Mouse (Mus musculus) neural tube, embryonic 10.5 days (tissue): Measurements from ENCODE around the gene Camk2n1.

Experiments used
- DNase-seq: peaks from one replicate; pipeline ENCODE4 v3.0.0-alpha.2; 2017; ENCODE audit warnings: low spot score; ENCODE audit errors: extremely low spot score

Camk2n1 gene

DNA sequence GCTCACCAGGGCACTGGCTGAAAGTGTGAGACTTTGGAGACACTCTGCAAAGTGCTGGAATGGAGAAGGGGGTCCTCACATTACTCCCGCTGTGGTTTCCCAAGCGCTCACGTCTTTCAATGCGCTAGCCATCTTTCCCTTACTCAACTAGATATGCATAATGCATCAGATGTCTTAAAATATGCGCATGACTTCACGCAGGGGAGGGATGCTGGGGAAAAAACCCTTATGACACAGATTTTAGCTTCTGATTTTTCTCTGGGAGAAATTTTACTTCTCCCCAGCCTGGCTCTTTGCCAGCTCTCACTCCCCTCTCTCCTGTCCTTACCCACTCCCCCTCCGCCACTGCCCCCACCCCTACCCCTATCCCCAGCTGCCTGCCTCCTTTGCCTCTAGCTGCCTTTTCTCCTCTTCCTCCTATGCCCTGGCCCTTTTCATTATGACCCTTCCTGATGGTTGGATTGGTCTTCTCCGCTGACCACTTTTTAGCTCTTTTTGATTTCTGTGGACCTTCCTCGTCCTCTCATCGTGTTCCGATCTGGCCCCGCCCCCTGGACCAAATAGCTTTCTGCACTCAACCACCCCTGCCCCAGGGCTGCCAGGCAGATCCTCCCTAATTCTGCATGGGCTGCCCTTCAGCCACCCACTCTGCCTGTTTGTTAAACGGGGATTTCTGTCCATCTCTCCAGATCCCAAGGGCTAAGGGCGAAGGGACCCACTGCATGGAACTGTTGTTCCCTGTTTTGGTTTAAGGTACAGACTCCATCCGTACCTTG lies 6.1 kb upstream of the Camk2n1 start:
- DNase-seq: no peak

DNA sequence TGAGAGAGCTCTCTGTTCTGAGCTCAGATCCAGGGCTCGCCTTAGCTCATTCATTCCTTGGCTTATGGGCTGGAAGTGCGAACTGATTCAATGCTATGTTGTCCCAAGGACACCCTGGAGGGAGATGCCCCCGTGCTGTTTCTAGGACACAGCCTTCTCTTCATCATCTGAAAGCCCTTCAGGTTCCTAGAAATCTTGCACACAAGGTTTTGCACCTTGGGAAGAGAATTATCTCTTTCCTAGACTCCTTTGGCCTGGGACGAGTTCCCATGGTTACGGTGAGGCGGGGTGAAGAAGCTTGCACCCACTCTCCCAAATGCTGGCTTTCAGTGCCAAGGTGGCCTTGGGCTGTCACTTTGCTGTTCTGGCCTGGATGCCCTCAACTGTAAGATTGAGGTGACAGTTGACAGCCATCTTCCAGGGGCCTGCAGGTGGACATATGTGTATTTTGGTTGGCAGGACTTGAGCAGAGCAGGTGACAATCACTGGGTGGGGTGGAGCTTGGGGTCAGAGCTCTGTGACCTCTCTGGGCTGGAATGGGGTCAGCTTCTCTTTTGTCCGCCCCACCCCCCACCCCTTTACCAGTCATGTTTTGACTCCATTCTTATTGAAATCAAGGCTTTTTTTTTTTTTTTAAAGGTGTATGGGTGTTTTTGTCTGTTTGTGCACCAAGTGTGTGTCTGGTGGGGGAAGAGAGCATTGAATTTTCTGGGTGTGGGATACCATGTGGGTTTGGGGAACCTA lies 5.1 kb upstream of the Camk2n1 start:
- no peak for DNase-seq

DNA sequence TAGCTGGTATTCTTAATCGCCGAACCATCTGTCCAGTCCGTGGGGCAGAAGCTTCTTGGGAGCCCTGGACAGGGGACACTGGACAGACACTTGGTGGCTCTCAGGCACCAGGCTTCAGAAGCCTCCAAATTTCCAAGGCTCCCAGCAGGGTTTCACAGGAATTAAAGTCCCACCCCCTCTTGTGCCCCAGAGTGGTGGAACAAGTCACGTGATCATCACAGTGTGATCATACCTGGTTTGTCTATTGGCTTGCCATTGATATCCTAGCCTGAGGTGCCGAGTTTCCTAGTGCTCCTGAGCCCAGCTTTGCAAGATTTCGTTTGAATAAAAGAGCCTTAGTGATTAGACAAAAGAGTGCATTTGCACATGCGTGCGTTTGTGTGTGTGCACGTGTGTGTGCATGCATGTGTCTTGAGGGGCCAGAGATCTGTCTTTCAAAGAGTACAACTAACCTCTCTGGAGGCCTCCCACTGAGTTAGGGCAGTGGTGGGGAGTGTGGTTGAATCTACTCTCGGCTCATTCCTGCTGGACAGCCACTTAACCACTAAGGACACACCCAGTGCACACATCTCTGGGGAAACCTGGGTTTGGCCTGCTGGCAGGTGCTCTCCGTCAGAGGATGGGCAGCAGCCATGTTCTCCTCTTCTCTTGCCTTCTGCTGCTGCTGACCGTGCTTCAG lies 4.3 kb upstream of the Camk2n1 start:
- no peak for DNase-seq

DNA sequence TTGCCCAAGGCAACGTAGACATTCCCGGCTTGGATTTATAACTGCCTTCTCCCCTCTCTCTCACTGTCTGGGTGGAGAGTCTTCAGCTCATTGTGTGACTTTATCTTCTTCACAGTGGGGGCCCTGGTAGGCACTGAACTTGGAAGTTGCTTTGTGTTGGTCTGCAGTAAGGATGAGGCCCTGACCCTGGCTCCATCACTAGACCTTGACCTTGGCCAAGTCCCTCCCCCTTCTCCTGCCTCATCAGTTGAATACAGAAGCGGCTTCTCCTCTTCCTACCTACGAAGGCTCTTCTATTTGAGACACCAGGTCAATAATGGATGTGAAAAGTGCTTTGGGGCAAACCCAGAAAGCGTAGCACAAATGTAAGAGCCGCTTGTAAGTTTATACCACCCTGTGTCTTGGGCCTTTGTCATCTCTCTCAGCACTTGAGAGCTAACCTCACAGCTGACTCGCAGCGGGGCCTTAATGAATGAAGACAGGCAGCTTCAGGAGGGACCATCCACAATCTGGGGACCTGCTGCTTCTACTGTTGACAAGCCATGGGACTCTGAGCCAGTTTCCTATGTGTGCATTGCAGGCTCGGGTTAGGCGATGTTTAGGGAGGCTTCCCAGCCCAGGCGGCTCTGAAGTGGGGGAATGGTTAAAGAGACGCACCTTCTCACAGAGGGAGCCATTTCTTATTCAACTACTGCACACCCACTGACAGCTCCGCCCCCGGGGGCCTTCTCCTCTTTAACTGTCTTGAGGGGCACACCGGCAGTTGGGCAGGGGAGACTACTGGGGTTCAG lies 1.6 kb upstream of the Camk2n1 start:
- no peak for DNase-seq

DNA sequence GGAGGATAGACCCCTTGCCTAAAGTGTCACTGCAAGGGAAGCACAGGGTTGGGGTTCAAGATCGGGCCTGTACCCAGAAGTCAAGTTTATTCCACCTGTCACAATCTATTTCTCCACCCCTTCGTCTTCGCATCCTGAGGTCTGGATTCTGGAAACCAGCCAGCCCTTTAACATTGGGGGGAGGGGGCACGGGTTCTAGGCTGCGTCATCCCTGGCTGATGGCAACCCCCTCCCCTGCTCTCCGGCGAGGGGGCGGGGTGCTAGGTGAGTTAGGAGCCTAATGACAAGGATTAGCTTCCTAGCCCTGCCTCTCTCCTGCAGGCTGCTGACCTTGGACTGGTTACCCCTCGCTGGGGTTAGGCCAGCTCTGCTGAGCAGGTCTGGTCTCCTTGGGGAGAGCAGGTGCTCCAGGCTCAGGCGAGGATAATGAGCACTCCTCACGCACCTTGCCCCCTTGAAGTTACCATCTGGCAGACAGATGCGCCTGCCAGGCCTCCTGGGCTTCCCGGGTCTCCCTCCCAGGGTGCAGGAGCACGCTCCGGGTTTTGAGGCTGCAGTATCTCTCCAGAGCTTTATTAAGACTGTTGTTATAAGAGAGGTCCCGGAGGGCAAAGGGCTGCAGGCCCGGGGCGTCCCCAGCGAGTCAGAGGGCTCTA lies 889 bp upstream of the Camk2n1 start:
- DNase-seq: peak; percentile 65

DNA sequence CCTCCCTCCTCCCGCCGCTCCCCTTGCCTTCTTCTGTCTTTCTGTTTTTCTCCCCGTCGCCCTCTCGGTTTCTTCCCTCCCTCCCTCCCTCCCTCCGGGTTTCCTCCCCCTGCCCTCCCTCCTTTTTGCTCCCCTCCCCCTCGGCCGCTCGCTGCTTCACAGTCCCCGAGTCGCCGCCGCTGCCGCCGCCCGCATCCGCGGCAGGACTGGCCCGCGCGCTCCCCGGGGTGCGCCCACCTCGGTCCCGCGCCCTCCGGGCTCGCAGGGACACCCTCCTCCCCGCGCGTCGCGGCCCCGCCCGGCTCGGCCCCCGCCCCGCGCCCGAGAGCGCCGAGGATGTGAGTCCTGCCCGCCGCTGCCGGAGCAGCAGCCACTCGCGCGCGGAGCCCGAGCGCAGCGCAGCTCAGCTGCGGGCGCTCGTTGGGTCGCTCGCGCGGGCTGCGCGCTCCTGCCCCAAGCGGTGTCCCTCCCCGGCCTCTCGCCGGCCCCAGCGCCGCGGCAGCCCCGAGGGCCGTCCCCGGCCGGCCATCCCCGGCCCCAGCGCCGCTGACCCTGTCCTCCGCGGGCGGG lies 542 bp downstream of the Camk2n1 start:
- DNase-seq: no peak

DNA sequence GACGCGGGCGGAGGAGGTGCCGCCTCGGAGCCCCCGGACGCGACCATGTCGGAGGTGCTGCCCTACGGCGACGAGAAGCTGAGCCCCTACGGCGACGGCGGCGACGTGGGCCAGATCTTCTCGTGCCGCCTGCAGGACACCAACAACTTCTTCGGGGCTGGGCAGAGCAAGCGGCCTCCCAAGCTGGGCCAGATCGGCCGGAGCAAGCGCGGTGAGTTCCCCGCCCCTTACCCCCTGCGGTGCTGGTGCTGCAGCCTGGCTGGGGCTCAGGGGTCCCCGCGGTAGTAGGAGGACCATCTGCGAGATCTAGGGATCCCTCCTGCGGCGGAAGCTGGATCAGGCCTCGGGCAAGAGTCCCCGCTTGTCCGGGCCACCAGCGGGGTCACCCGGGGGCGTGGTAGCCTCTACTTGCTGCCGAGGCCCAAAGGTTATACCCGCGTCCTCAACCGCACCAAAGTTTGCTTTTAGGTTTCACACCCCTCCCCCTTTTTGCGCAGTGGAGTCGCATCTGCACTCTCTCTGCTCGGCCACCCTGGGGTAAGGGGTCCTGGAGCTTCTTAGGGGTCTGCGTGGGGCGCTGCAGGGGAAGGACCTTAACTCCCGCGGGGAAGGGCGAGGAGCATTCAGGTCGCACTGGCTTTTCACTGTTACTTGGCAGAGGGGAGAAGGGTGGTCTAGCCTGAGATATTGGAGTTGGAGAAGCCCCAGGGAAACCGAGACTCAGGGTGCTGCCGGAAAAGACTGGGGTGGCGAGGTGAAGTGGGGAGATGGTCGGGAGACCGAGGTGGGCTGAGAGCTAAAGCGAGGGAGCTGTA lies 1.2 kb downstream of the Camk2n1 start:
- DNase-seq: peak; percentile 74

DNA sequence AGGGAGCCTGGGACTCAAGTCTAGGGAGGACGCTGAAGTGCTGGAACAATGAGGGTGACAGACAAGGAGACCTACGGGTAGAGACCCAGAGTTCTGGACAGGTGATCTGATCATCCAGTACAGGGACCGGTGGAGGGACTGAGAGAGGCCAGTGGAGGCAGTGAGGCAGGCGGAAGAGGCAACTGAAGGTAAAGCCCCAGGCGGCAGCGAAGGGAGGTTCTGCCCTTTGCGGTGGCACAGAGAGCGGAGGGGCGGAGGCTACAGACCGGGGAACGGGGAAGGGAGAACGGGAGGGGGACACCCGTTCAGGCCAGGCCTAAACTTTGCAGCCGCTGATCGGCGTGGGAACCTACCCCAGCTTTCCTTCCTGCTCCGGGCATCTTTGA lies 1.8 kb downstream of the Camk2n1 start:
- DNase-seq: peak; percentile 52

DNA sequence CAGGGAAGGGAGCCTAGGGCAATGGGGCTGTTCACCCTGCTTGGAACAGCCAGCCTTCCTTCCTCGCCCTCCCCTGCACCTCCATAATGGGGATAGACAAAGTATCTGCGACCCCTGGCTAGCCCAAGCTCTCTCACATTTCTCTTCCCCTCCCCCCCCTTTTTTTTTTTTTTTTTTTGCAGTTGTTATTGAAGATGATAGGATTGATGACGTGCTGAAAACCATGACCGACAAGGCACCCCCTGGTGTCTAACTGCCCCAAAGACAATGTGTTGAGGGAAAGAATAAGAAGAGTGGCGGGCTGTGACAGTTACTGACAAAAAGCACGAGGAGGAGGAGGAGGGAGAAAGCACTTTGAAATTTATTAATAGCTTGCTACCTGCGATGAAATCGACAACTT lies 2.4 kb downstream of the Camk2n1 start:
- DNase-seq: no peak

DNA sequence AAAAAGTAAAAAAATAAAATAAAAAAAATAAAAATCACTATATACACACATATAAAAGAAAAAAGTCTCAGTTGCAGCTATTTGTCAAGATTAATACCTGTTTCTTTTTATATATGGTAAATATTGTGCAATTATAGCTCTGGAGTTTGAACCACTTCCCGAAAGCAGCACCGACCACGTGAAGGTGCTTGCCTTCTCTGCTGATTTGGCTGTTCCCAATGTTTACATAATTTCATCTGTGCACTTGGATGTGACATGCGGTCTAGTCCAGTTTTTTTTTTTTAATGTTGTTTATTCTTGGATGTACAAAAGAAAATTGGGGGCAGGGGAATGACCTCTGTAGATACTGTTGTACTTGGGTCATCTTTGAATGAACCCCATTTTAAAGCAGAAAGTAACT lies 3.0 kb downstream of the Camk2n1 start:
- no peak for DNase-seq

DNA sequence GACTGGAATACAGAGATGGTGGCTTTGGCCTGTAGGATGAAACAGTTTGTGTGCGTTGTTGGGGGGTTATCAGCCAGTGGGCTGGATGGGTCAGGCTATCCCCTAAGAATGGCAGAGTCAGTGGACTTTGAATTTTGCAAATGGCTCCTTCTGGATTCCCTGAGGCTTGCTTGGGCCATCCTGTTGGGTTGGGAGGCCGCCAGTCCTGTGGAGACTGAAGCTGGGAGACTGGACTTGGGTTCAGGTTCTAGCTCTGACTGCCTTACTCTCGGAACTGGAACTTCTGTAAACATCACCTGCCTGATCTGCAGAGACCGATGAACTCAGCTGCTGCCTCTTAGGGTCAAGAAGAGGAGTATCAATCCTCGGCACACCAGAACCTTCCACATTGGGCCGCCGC lies 4.1 kb downstream of the Camk2n1 start:
- no peak for DNase-seq

DNA sequence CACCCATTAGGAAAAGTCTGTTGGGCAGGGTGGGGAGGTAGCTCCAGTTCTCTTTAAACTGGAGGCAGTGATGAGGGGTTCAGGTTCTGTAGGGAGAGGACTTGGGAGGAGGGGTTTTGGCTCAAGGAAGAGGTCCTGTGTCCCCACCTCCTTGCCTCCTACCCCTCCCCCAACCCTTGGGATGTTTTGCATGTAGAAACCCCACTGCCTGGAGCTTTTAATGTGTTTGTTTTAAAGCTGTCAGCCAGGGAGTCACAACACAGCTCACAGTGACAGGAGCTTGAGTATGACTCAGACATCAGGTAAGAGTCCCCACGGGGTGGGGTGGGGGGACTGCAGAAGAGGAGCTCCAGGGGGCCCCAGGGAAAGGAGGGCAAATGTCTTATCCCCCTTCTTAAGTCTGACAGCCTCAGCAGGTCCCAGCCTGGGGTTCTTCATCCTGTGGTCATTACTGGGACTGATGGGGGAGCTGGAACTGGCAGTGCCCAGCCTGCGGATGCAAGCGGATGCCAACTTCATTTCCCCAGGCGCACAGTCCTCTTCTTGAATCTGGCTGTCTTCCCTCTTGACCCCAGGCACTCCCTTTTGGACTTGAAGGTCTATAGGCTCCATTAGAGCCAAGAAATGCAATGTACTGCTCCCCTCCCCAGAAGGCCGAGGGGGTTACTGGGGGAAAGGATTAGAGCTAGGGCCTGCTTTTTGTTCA lies 4.8 kb downstream of the Camk2n1 start:
- DNase-seq: no peak

DNA sequence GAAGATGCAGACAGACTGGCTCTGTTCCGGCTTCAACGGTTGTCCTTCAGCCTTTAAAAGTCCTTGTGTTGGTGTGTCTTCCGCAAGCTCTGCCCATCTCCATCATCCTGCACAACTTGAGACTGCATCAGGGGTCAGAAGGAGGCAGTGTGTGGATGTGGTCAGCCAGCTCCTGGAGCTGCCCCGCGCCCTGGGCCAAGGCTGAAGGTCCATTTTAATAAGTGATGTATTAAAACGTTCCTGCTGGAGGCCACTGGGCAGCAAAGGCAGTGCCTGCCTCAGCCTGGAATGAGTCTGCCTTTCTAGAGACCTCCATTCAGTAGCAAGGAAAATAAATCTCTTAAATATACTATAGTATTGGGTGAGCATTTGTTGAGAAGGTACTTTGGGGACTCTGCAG lies 5.7 kb downstream of the Camk2n1 start:
- no peak for DNase-seq

DNA sequence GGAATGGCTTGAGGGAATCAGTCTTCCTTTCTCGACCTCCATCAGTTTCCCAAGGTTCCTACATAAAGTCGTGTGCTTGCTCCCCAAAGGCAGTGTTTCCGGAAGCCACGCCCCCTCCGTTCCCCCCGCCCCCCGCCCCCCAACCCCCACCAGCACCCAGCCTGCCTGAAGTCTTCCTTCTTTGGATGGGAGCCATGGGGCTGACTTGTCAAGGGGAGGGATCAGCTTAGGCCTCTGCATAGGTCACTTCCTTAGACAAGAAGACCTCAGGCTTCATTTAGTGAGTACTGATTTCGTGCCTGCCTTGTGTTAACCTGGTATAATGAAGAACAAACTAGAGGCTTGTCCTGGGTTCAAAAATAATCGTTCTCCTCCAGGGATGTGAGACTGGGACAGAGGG lies 6.8 kb downstream of the Camk2n1 start:
- DNase-seq: no peak

DNA sequence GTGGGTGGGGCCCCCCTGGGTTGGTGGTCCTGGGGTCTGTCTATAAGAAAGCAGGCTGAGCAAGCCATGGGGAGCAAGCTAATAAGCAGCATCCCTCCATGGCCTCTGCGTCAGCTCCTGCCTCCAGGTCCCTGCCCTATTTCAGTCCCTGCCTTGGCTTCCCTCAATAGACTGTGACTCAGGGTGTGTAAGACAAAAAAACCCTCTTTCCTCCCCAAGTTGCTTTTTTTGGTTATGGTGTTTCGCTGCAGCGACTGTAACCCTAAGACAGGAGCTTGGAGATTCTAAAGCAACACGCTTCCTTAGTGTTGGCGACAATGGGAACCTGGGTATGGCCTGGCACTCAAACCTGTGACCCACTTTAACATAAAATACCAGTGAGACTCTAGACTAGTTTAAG lies 7.4 kb downstream of the Camk2n1 start:
- no peak for DNase-seq

DNA sequence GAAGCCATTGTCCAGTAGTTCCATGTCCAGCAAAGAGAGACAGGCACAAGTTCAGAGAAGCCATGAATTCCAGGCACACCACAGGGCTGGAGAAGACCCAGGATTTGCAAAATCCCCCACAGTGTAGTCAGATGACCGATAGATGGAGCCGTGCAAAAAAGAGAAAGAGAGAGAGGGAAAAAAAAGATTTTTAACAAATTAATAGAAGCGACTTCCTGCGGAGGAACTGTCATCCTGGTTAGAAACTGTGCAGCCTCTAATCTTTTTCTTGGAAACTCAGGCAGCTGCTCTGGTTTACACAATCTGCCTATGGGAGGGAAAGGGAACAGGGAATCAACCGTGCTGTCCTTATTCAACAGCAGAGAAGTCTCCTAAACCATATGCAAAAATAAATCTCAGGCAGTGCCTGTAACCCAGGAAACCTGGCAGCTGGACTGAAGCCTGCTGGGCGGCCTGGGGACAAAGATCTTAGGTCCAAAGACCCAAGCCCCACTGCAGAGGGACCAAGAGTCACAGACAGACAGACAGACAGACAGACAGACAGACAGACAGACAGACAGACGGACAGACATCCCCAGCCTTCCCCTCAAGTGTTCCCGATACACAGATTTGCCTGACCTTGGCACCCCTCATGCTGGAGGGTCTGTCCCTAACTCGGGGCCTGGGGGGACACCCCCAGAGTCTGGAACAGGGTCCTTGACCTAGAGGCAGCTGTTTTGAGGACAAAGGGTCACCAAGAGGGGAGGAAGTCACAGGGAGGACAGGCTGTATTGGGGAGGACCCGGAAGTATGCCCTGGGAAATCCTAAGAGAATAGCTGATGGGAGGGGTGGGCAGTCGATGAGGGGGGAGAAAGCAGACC lies 9.1 kb downstream of the Camk2n1 start:
- peak; percentile 65 for DNase-seq

DNA sequence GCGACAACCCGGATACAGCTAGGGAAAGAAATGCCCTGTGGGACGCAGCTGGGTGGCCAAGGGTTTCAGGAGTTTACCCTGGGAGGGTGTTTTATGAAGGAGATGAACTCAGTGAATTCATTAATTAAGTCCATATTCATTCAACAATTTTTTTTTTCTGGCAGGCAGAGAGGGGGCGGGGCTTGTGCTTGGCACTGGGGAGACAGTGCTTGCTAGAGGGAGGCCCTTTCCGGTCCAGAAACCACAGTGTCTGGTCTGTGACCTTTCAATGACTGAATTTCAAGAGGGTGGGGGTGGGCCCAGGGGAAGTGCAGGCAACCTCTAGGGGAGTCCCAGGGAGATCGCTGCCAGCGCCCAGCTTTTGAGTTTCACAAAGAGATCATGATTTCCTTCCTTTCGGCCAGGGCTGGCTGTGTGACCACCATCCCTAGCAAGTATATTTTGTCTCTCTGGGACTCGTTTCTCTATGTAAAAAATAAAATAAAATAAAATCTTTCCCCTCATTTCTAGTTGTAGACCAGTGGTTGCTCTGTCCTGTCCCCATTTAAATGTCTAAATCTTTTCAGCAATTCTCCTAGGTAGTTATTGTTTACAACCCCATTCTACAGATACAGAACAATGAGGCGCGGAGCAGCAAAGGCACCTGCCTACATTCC lies 9.8 kb downstream of the Camk2n1 start:
- DNase-seq: no peak
